Mouse (Mus musculus) lung, postnatal 0 days (tissue): ENCODE measurements around the gene Catsper4.

Experiments
- CTCF ChIP-seq: IDR thresholded peaks from 2 replicates; pipeline ENCODE4 v1.5.1; 2016; ENCODE audit warnings: antibody characterized with exemption, mild to moderate bottlenecking
- EP300 ChIP-seq: IDR thresholded peaks from 2 replicates; pipeline ENCODE4 v1.6.1; 2016; ENCODE audit warnings: antibody characterized with exemption, mild to moderate bottlenecking, control low read depth

DNA sequence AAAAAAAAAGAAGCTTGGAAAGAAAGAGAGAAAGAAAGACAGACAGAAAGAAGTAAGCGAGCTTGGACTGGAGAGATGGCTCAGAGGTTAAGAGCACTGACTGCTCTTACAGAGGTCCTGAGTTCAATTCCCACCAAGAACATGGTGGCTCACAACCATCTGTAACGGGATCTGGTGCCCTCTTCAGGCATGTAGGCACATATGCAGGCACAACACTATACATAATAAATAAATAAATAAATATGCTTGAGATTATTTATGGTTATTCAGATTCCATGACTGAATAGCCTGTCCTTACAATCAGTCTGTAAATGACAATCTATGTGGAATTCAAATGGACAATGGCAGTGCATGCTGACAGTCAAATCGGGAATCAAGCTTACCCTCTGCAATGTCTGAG lies 60.3 kb downstream of the Catsper4 start:
- peak; percentile 30; the same call in 1 of the 2 replicates for TF ChIP-seq CTCF
- no peak for TF ChIP-seq EP300
